Mouse (Mus musculus): ENCODE results near the gene Pcnx. TPM values are rescaled to one million over a fixed set of nuclear protein-coding genes. Genes with fewer than 3 reads are reported as not detected.
"Not testable (repeated sequence)": the region's sequence is repeated elsewhere in the genome, so short reads cannot be mapped to it uniquely, and the experiment has no call there.

Pcnx gene
- polyA plus RNA-seq, 1 experiment, result 49.0 TPM

DNA sequence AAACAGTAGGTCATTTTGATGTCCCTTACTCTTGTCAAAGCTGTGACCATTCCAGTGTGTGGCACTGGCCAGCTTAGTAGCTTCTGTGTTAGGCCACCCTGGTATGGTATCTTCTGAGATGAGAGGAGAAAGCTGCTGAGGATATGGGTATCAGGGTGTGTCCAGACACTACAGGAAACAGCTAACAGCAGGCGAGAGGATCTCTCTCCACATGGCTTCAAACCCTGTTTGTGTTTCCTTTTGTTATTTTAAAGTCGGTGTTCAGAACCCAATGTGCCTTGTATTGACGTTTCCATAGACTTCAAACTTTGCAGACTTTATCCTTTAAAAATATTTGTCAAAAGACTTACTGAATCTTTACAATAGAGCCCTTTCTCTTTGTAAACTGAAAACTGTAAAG, 137.7 kb downstream of the Pcnx start:
- peaks cover 6% of the 10 kb centered on the region for H3K4me1 ChIP-seq (replicated peaks; ENCODE audit: control insufficient read depth, insufficient read depth, low read length)
- no peaks in the 10 kb centered on the region for H3K27me3 ChIP-seq (ENCODE audit: control insufficient read depth, insufficient read depth, low read length)
- TF ChIP-seq CTCF (IDR thresholded peaks at IDR 0.05; ENCODE audit: borderline replicate concordance, control insufficient read depth, extremely low read depth, insufficient read depth, low read length, poor library complexity) (no peak), POLR2A (IDR thresholded peaks at IDR 0.05; ENCODE audit: control insufficient read depth, extremely low read depth, insufficient read depth, low read length, poor library complexity) (no peak)
- WGBS, result 23% methylated on average over 3 of the region's 3 CpGs
- H3K4me3 ChIP-seq (ENCODE audit: control insufficient read depth, insufficient read depth, low read length), result no peak overlapping the region
- no peak overlapping the region for H3K27ac ChIP-seq (ENCODE audit: control insufficient read depth, insufficient read depth, low read length)
- H3K36me3 ChIP-seq (ENCODE audit: control insufficient read depth, insufficient read depth, low read length), result peaks cover 25% of the 10 kb centered on the region
- no peak for DNase-seq

DNA sequence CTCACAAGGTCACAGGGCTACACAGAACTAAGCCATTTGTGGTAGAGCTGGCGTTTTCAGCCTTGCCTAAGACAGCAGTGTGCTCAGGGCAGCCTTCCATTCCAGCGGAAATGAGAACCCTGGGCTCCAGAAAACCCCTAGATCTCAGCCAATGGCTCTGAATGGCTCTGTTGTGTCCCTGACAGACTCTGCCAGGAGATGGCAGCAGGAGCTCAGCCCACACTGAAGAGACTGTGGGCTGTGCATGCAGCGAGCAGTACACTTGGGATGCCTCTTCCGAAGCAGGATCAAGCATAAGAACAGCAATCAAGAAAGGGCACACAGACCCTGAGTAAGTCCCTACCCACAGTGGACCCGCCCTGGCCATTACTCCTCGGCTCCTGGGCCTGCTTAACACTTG, 142.9 kb downstream of the Pcnx start:
- H3K4me3 ChIP-seq (ENCODE audit: control insufficient read depth, insufficient read depth, low read length); H3K27ac ChIP-seq (ENCODE audit: control insufficient read depth, insufficient read depth, low read length); H3K36me3 ChIP-seq (ENCODE audit: control insufficient read depth, insufficient read depth, low read length); DNase-seq; H3K4me1 ChIP-seq (replicated peaks; ENCODE audit: control insufficient read depth, insufficient read depth, low read length); H3K27me3 ChIP-seq (ENCODE audit: control insufficient read depth, insufficient read depth, low read length): not testable (repeated sequence)
- WGBS, result no CpG with 5 or more reads among the region's 6 CpGs

DNA sequence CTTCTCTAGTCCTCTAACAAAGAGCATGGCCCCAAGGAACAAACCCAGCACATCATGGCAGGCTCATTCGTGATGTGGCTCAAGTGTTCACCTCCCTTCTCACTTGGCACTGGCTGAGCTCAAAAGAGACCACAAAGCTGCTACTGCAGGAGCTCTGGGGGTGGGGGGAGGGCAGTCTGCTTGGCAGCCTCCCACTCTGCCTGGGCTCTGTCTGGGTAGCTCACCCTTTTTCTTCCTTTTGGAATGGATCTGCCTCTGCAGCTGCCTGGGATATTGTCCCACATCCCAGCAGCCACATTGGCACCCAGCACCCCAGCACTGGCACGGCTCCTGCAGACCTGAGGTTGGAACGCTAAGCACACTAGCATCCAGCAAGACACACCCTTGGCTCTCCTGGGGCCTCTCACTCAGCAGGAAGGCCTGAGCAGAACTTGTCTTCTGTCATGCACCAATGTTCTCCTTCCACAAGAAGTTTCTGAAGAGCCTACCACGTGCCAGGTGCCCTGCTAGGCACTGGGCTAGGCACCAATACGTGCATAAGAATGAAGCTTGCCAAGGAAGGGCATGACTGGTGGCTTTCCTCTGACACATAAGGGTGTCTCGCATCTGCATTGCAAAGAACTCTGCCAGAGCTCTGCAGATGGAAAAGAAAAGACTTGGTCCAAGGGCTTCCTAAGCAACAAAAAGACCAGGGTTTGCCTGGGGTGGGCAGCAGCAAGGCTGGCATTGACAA, 166.2 kb downstream of the Pcnx start:
- not testable (repeated sequence) for H3K4me3 ChIP-seq (ENCODE audit: control insufficient read depth, insufficient read depth, low read length); H3K27ac ChIP-seq (ENCODE audit: control insufficient read depth, insufficient read depth, low read length); H3K36me3 ChIP-seq (ENCODE audit: control insufficient read depth, insufficient read depth, low read length); H3K27me3 ChIP-seq (ENCODE audit: control insufficient read depth, insufficient read depth, low read length); H3K4me1 ChIP-seq (replicated peaks; ENCODE audit: control insufficient read depth, insufficient read depth, low read length); DNase-seq
- no CpG with 5 or more reads among the region's 6 CpGs for WGBS

DNA sequence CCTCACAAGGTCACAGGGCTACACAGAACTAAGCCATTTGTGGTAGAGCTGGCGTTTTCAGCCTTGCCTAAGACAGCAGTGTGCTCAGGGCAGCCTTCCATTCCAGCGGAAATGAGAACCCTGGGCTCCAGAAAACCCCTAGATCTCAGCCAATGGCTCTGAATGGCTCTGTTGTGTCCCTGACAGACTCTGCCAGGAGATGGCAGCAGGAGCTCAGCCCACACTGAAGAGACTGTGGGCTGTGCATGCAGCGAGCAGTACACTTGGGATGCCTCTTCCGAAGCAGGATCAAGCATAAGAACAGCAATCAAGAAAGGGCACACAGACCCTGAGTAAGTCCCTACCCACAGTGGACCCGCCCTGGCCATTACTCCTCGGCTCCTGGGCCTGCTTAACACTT, 173.7 kb downstream of the Pcnx start:
- H3K27me3 ChIP-seq (ENCODE audit: control insufficient read depth, insufficient read depth, low read length); H3K4me3 ChIP-seq (ENCODE audit: control insufficient read depth, insufficient read depth, low read length); DNase-seq; H3K27ac ChIP-seq (ENCODE audit: control insufficient read depth, insufficient read depth, low read length); H3K36me3 ChIP-seq (ENCODE audit: control insufficient read depth, insufficient read depth, low read length); H3K4me1 ChIP-seq (replicated peaks; ENCODE audit: control insufficient read depth, insufficient read depth, low read length): not testable (repeated sequence)
- WGBS, result no CpG with 5 or more reads among the region's 6 CpGs

DNA sequence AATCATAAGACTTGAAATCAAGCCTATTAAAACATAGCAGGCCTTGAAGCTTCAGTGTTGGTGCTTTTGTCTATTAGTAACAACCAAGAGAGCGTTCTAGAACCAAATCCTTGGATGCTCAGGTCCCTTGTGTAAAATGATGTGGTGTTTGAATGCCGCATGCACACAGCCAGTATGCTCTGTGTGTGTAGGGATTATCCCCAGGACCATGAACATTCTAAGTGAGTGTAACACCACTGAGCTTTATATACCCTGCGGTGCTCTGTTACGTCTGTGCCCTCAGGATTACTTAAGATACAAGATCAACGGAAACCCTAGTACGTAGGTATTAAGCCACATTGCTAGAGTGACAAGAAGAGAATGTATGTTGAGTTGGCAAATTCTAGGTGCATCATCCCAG, 174.2 kb downstream of the Pcnx start:
- not testable (repeated sequence) for DNase-seq; H3K4me1 ChIP-seq (replicated peaks; ENCODE audit: control insufficient read depth, insufficient read depth, low read length); H3K27ac ChIP-seq (ENCODE audit: control insufficient read depth, insufficient read depth, low read length); H3K36me3 ChIP-seq (ENCODE audit: control insufficient read depth, insufficient read depth, low read length); H3K27me3 ChIP-seq (ENCODE audit: control insufficient read depth, insufficient read depth, low read length); H3K4me3 ChIP-seq (ENCODE audit: control insufficient read depth, insufficient read depth, low read length)
- WGBS, result no CpG with 5 or more reads among the region's 6 CpGs

DNA sequence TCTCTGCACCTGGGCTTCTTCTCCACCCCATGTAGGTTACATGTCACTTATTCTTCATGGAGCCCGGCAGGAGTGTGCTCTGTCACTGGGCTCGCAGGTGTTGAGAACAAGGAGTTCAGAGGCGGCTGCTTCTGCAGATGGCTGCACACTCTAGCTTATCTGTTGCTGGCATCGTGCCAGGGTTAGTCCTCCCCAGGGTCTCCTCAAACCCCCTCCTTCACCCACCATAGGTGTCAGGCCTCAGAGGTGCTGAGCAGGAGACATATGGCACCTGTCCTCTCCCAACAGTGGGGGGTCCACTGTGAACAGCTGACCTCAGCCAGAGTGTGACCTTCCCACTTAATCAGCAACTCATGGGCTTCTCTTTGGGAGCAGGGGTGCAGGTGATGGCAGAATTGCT, 184.3 kb downstream of the Pcnx start:
- not testable (repeated sequence) for DNase-seq; H3K4me1 ChIP-seq (replicated peaks; ENCODE audit: control insufficient read depth, insufficient read depth, low read length); H3K27me3 ChIP-seq (ENCODE audit: control insufficient read depth, insufficient read depth, low read length); H3K4me3 ChIP-seq (ENCODE audit: control insufficient read depth, insufficient read depth, low read length); H3K27ac ChIP-seq (ENCODE audit: control insufficient read depth, insufficient read depth, low read length); H3K36me3 ChIP-seq (ENCODE audit: control insufficient read depth, insufficient read depth, low read length)
- no CpG with 5 or more reads among the region's 4 CpGs for WGBS

Other genes with a start within 250 kb of the Pcnx start
- 0.34 and 0.71 TPM in 2 replicates for gene Ttc9, start 228.8 kb upstream of the Pcnx start, polyA plus RNA-seq (2012; rRNA removed)
- 0.97 and 1.1 TPM in 2 replicates for gene Map3k9, start 78.8 kb upstream of the Pcnx start, polyA plus RNA-seq (2012; rRNA removed)

All from thymus, adult 2 months (tissue).